ENCODE assay signal across 20 mouse cellular contexts in the genomic region with DNA sequence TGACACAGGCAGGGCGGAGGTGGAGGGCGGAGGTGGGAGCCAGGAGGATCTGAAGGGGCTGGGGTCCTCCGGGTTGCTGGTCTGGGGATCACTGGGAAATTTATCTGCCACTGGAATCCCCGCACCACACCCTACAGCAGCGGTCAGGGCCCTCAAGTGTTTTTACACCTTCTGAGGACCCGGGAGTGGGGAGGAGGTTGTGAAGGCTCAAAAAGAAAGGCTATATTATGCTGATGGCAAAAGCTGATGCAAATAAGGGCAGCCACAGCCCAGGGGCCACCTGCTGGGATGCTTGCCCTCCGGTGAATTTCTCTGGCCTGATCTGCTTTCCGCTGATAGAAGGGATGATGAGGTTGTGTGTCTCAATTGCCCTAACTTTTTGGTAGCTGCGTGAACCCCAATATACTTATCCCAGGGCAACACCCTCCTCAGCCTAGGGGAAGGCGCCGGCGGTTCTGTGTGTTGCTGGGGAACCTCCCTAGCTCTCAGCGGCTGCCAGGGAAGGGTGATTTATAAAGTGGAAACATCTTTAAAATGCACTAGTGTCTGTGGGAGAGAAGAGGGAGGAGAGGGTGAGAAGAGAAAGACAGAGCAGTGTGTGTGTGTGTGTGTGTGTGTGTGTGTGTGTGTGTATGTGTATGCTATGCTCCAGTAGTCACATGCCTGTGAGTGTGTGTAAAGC. TPM values are rescaled to one million over a fixed set of nuclear protein-coding genes. Genes with fewer than 3 reads are reported as not detected.
DNase-seq lines count a peak whose midpoint lies in the region; ATAC-seq lines count a peak whose summit lies in the region.
"Had no signal": no experiment of that assay in that cellular context is flagged by ENCODE, and none has a peak within 500 bp of the region (broad histone marks: within the 10 kb centered on the region; RNA-seq: fewer than 3 reads in every experiment).

No protein-coding gene starts in this region.

- H3K4me2 ChIP-seq in heart, embryonic 13.5 days = peak overlapping the region; percentile 50
- peak overlapping the region; percentile 76 for H3K4me2 ChIP-seq in limb, embryonic 13.5 days (replicated peaks)
- H3K4me2 ChIP-seq: embryonic facial prominence, embryonic 12.5 days had no signal

- no peak for ATAC-seq in heart, embryonic 13.5 days (ENCODE audit: extremely low read depth, insufficient number of reproducible peaks, low FRiP score, low TSS enrichment)
- ATAC-seq in limb, embryonic 13.5 days (ENCODE audit: low FRiP score, low read depth) = no peak
- no peak for ATAC-seq in monocyte, adult 5-6 weeks (replicated peaks; ENCODE audit: insufficient number of reproducible peaks, low FRiP score, low TSS enrichment, poor library complexity, severe bottlenecking)
- ATAC-seq: forebrain, embryonic 16.5 days; intestine, embryonic 16.5 days had no signal

- H3K27me3 ChIP-seq in heart, embryonic 13.5 days (replicated peaks) = peaks cover 96% of the 10 kb centered on the region
- peaks cover 69% of the 10 kb centered on the region for H3K27me3 ChIP-seq in limb, embryonic 13.5 days

- 0 out of 2 replicates have a peak overlapping the region, but pooled peaks have one; percentile 3 for H3K27ac ChIP-seq in heart, embryonic 13.5 days (replicated peaks)
- peak overlapping the region; percentile 91 for H3K27ac ChIP-seq in limb, embryonic 13.5 days
- H3K27ac ChIP-seq: embryonic facial prominence, embryonic 12.5 days had no signal

- H3K4me1 ChIP-seq in heart, embryonic 13.5 days = peaks cover 36% of the 10 kb centered on the region
- peaks cover 78% of the 10 kb centered on the region for H3K4me1 ChIP-seq in limb, embryonic 13.5 days

- H3K9me3 ChIP-seq in heart, embryonic 13.5 days = no peaks in the 10 kb centered on the region
- H3K9me3 ChIP-seq in limb, embryonic 13.5 days = no peaks in the 10 kb centered on the region
- H3K9me3 ChIP-seq: embryonic facial prominence, embryonic 12.5 days had no signal

- no peaks in the 10 kb centered on the region for H3K36me3 ChIP-seq in heart, embryonic 13.5 days
- no peaks in the 10 kb centered on the region for H3K36me3 ChIP-seq in limb, embryonic 13.5 days
- H3K36me3 ChIP-seq: embryonic facial prominence, embryonic 12.5 days had no signal

- 3% methylated on average over 13 of the region's 13 CpGs for WGBS in heart, embryonic 13.5 days
- WGBS in limb, embryonic 13.5 days = 4% methylated on average over 13 of the region's 13 CpGs

- DNase-seq in heart, adult 9 months (ENCODE audit: low spot score in 2 of 2) = no peak
- peak; percentile 74 for DNase-seq in ES-CJ7 (ENCODE audit: low read depth, low spot score)
- peak; percentile 35 for DNase-seq in lung, postnatal 36 days
- no peak for DNase-seq in layer of hippocampus, adult 18-20 months (ENCODE audit: low spot score in 2 of 2)
- no peak for DNase-seq in cerebellum, postnatal 14 days
- DNase-seq: adrenal gland, postnatal 36 days; cerebellum, adult 2 months; gastrocnemius, postnatal 14 days had no signal

- H3K9ac ChIP-seq in heart, embryonic 13.5 days = peak overlapping the region; percentile 42
- H3K9ac ChIP-seq in limb, embryonic 13.5 days = peak overlapping the region; percentile 89
- H3K9ac ChIP-seq: embryonic facial prominence, embryonic 12.5 days had no signal

- peak overlapping the region; percentile 42 for H3K4me3 ChIP-seq in heart, embryonic 13.5 days
- peak overlapping the region; percentile 56 for H3K4me3 ChIP-seq in limb, embryonic 13.5 days
- H3K4me3 ChIP-seq: embryonic facial prominence, embryonic 12.5 days had no signal

RNA-seq across cellular contexts. Expression of gene Tbx4, which starts 4.9 kb away (rescaled TPM):
- 2.5 and 3.2 TPM in 2 replicates for polyA plus RNA-seq in heart, embryonic 13.5 days (2015; fragmentation: Nextera tagmentation; extraction: Ambion mirVana)
- 25.1 and 29.3 TPM in 2 replicates for polyA plus RNA-seq in limb, embryonic 13.5 days (2015; fragmentation: Nextera tagmentation; extraction: Ambion mirVana)
- total RNA-seq in monocyte, adult 5-6 weeks (2017) = not detected in 3 replicates
- total RNA-seq in layer of hippocampus, adult 18-20 months (2021) = under 1 TPM in 1 of 2 experiments, not detected in 1; 0.18 TPM
- total RNA-seq: adrenal gland, postnatal 36 days; megakaryocyte progenitor cell, adult 5-6 weeks had no signal
- polyA plus RNA-seq: intestine, embryonic 16.5 days; thymus, postnatal 0 days had no signal

RNA-seq across cellular contexts. Expression of gene Gm11444, which starts 41.0 kb away (rescaled TPM):
- not detected in 2 replicates for polyA plus RNA-seq in heart, embryonic 13.5 days (2015; fragmentation: Nextera tagmentation; extraction: Ambion mirVana)
- polyA plus RNA-seq in limb, embryonic 13.5 days (2015; fragmentation: Nextera tagmentation; extraction: Ambion mirVana) = 0.28 TPM in 1 of 2 replicates, not detected in the other
- total RNA-seq in monocyte, adult 5-6 weeks (2017) = not detected in 3 replicates
- not detected for total RNA-seq in layer of hippocampus, adult 18-20 months (2021)
- total RNA-seq: adrenal gland, postnatal 36 days; gastrocnemius, postnatal 14 days; heart, postnatal 25 days; left cerebral cortex, postnatal 14 days; megakaryocyte progenitor cell, adult 5-6 weeks had no signal
- polyA plus RNA-seq: C2C12; cerebellum, adult 2 months; embryonic facial prominence, embryonic 12.5 days; forebrain, embryonic 16.5 days; intestine, embryonic 16.5 days; large intestine, adult 2 months; thymus, postnatal 0 days had no signal

RNA-seq across cellular contexts. Expression of gene Tbx2, which starts 58.8 kb away (rescaled TPM):
- polyA plus RNA-seq in heart, embryonic 13.5 days (2015; fragmentation: Nextera tagmentation; extraction: Ambion mirVana) = 2.0 and 2.9 TPM in 2 replicates
- 5.0 and 5.1 TPM in 2 replicates for polyA plus RNA-seq in limb, embryonic 13.5 days (2015; fragmentation: Nextera tagmentation; extraction: Ambion mirVana)
- 0.19 to 0.95 TPM (median 0.21 TPM) in 3 replicates for total RNA-seq in monocyte, adult 5-6 weeks (2017)
- 1 to 10 TPM; 1.2 to 1.3 TPM for total RNA-seq in layer of hippocampus, adult 18-20 months (2021)
- total RNA-seq: megakaryocyte progenitor cell, adult 5-6 weeks had no signal

Comparison
In these comparisons a context has a peak if more than half of its experiments do, and no peak if none do; other contexts are left out.
1. DNase-seq: peak in ES-CJ7 (single experiment) and lung, postnatal 36 days (single experiment); none in heart, adult 9 months (0 of 2), layer of hippocampus, adult 18-20 months (0 of 2) and cerebellum, postnatal 14 days (0 of 2).